Mouse (Mus musculus) hematopoietic stem cell, adult 5-6 weeks (primary cell): ENCODE data around the gene Acsl1. TPM values are rescaled to one million over a fixed set of nuclear protein-coding genes. Genes with fewer than 3 reads are reported as not detected.

ENCODE experiments used
- ATAC-seq, 2 experiments: fragments of 125-278 bp in 1 of 2; replicated peaks in 1 of 2; 2 replicates each; pipeline ENCODE4 v1.8.0; 2016 to 2017; ENCODE audit warnings: inconsistent platforms in 2 of 2, mild to moderate bottlenecking in 2 of 2, moderate number of reproducible peaks in 2 of 2, low read depth in 1 of 2, moderate TSS enrichment in 1 of 2; ENCODE audit not compliant: low FRiP score in 2 of 2, poor library complexity in 2 of 2, severe bottlenecking in 2 of 2, insufficient read depth in 1 of 2, low TSS enrichment in 1 of 2
- total RNA-seq: library from RNA; stranded (forward); fragments of 172-1452, 232-1000 nt; gene quantifications from 2 replicates; pipeline ENCODE4 v1.2.3, GENCODE M21; 2017

Acsl1 gene
- total RNA-seq, 1 experiment from 2014 or later: 65.2 TPM

GRCm38 (mm10) chr8:46470091-46470791, 596 bp upstream of the Acsl1 start:
- peak in 1 of 2 experiments; percentile 7; a peak in 1 of 4 replicates for ATAC-seq

- no peak for ATAC-seq
These were observed 1.2 kb downstream of the Acsl1 start for GRCm38 (mm10) chr8:46471926-46472485.

DNA sequence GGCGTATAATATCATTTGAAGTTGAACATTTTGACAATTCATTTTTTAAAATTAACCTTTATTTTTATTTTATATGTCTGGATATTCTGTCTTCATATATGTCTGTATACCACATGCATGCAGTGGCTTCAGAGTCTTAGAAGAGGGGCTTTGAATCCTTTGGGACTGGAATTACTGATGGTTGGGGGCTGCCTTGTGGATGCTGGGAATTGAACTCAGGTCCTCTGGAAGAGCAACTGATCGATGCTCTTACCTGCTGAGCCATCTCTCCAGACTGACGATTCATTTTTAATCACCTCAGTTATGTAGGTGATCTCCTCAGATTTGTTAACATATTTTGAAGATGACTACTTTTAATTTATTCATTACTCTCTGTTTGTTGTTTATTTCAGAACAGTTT, 3.3 kb downstream of the Acsl1 start:
- no peak for ATAC-seq

DNA sequence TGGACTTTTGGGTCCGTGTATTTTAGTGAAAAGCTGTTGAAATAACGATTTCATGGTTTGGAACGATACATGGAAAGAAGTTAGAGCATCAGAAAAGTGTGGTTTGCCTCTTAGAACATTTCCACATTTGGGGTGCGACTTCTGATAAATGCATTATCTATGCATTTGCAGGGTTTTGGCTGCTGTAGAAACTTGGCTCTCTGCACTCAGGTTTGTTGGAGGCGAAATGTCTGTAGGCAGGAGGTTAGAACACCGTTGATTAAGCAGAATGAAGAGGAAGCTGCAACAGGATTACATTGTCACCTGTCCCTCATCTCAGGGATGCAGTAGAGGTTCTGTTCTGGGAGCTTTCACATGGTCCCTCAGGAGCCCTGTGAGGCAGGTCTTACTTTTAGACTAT, 3.8 kb downstream of the Acsl1 start:
- no peak for ATAC-seq

DNA sequence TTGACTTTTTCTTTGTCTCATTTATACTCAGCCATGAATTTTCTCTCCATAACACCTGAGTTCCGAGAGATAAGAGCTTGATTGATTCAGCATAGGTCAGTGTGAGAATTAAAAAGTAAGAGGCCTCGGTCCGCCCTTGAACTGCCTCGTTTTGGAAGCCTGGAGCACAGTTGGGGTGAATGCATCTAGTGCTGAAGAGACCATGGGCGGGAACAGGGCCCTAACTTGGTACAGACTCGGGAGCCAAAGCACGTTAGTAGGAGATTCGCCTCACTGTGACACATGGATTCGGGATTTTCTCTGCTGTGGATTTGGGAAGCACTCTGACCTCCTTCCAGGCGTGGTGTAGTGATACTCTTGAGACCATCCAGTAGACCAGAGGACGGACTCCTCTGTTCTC, 4.6 kb downstream of the Acsl1 start:
- no peak for ATAC-seq

GRCm38 (mm10) chr8:46475942-46476341, 5.1 kb downstream of the Acsl1 start:
- ATAC-seq: no peak

- 0 out of 4 replicates have a peak, but pooled peaks of 1 of the 2 experiments have one; percentile 5 for ATAC-seq
These were observed 7.1 kb downstream of the Acsl1 start for GRCm38 (mm10) chr8:46477747-46478458.

DNA sequence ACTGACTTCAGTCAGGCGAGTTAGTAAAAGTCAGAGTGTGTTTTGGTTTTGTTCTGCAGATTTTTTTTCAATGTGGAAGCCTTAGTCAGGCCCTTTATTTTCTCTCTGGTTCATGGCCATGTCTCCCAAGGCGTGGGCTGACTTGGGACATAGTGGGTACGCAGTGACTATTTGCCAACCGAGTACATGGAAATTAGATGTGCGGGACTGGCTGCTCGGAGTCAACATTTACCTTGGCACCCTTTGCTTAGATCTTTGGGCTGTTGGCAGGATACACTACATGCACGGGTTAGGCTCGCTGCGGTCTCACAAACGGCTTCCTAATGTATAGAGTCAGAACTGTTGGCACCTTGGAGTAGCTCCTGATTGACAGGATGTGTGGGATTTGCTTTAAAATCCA, 7.9 kb downstream of the Acsl1 start:
- no peak for ATAC-seq

DNA sequence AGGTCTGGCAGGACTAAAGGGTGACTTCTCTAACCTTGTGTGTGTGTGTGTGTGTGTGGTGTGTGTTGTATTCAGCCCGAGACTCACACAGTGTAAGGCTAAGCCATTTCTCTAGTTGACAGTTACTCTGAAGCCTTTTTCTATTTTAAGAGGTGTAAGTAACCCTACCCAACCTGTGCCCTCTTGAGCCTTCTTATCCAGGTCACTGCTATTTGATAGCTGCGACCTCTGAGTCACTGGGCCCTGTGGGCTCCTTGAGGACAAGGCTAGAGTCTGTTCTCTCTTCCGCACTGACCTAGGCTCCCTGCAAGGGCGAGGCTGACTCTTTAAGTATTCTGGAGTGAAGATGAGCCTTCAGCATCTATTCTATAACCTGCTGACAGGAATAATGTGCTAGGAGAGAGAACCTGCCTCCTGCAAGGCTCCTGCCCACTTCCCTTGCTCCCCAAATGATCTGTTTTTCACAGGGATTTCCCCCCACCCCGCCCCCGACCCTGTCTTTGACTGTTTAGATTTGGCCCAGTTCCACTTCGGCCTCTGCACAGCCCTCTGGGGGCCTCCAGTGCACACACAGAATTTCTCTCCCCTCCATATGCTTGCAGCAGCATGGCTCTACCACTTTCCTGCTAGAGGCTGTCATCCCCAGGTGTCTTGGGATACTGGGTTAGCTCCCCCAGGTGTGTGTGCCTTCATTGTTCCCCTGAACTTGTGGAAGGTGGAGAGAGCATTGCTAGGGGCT, 9.1 kb downstream of the Acsl1 start:
- peak in 1 of 2 experiments; percentile 40; a peak in 1 of 4 replicates for ATAC-seq

DNA sequence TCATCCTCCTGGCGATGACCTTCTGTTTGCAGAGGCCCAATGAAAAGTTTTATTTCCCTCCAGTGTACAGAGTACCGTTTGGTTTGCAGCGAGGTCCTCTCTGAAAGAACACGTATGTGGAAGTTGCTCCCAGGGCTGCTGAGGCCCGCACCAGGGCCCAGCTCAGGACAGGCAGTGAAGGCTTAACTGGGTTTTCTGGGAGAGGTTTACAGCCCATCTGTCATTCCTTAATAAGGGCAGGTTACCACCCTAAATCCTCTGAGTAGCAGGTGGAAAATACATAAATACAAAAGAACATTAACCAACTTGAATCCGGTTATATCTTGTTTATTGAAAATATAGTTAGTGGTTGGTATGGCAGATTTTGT, 9.7 kb downstream of the Acsl1 start:
- ATAC-seq: 0 out of 4 replicates have a peak, but pooled peaks of 1 of the 2 experiments have one; percentile 29

GRCm38 (mm10) chr8:46482771-46483170, 11.9 kb downstream of the Acsl1 start:
- ATAC-seq: peak in 1 of 2 experiments; percentile 51; a peak in 1 of 4 replicates

GRCm38 (mm10) chr8:46483247-46483646, 12.4 kb downstream of the Acsl1 start:
- ATAC-seq: no peak

GRCm38 (mm10) chr8:46484077-46484476, 13.2 kb downstream of the Acsl1 start:
- ATAC-seq: no peak

- ATAC-seq: peak in 1 of 2 experiments; percentile 42; a peak in 1 of 4 replicates
These were observed 14.2 kb downstream of the Acsl1 start for GRCm38 (mm10) chr8:46484931-46485463.

DNA sequence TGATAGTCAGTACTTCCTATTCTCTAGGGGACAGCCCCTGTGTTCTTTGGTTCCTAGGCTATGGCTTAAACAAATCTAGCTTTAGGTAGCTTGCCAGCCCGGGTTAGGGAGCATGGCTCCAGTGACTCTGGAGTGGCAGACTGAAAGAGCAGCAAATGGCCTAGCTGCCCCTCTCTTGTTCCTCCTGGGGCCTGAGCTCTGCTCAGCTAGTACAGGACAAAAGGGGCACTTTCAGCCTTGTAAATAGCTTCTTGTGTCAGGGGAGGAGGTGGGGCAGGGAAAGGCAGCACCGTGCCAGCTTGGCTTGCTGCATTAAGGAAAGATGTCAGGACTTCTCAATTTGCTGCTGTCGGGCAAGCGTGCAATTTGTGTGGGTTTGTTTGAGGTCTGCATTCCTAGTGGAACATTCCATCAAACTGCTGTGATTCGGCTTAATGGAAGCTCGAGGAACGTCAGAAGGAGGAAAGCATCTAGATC, 17.3 kb downstream of the Acsl1 start:
- no peak for ATAC-seq

- ATAC-seq: no peak
These were observed 18.4 kb downstream of the Acsl1 start for GRCm38 (mm10) chr8:46489196-46489595.

GRCm38 (mm10) chr8:46490250-46490649, 19.4 kb downstream of the Acsl1 start:
- ATAC-seq: no peak
